Mouse (Mus musculus): Measurements from ENCODE around the gene Lpp. TPM values are rescaled to one million over a fixed set of nuclear protein-coding genes. Genes with fewer than 3 reads are reported as not detected.
A peak's percentile ranks its signal among the peaks of the same experiment; 100 is the strongest.

The Lpp gene
- polyA plus RNA-seq, 1 experiment from 2014 or later, result 10.3 TPM

GRCm38 (mm10) chr16:24365900-24366299, 27.4 kb upstream of the Lpp start:
- H3K36me3 ChIP-seq (ENCODE audit: control insufficient read depth, insufficient read depth), result no peaks in the 10 kb centered on the region
- WGBS (ENCODE audit: insufficient replicate concordance), result 58% methylated on average over 4 of the region's 4 CpGs
- no peak for ATAC-seq (ENCODE audit: low read depth)

GRCm38 (mm10) chr16:24367071-24367470, 26.2 kb upstream of the Lpp start:
- Histone ChIP-seq H3K27me3 (ENCODE audit: control insufficient read depth, insufficient read depth, low read depth, low read length) (no peaks in the 10 kb centered on the region), H3K4me1 (ENCODE audit: control insufficient read depth, low read depth, low read length) (no peaks in the 10 kb centered on the region), H3K4me2 (ENCODE audit: low read depth, low read length) (no peak overlapping the region), H3K27ac (ENCODE audit: low read length) (no peak overlapping the region), H3K9me3 (replicated peaks; ENCODE audit: control insufficient read depth, low read length) (no peaks in the 10 kb centered on the region), H3K9ac (ENCODE audit: low read depth, low read length) (no peak overlapping the region), H3K36me3 (ENCODE audit: control insufficient read depth, insufficient read depth) (no peaks in the 10 kb centered on the region), H3K4me3 (ENCODE audit: low read depth, low read length) (no peak overlapping the region)
- no peak for ATAC-seq (ENCODE audit: low read depth)
- WGBS (ENCODE audit: insufficient replicate concordance), result 46% methylated on average over 6 of the region's 6 CpGs

More at GRCm38 (mm10) chr16:24365900-24366299, 27.4 kb upstream of the Lpp start:
- H3K4me2 ChIP-seq (ENCODE audit: low read depth, low read length), result no peak overlapping the region
- H3K9me3 ChIP-seq (replicated peaks; ENCODE audit: control insufficient read depth, low read length), result no peaks in the 10 kb centered on the region
- no peak overlapping the region for H3K9ac ChIP-seq (ENCODE audit: low read depth, low read length)
- H3K4me1 ChIP-seq (ENCODE audit: control insufficient read depth, low read depth, low read length), result no peaks in the 10 kb centered on the region
- no peak overlapping the region for H3K4me3 ChIP-seq (ENCODE audit: low read depth, low read length)
- no peak overlapping the region for H3K27ac ChIP-seq (ENCODE audit: low read length)
- H3K27me3 ChIP-seq (ENCODE audit: control insufficient read depth, insufficient read depth, low read depth, low read length), result no peaks in the 10 kb centered on the region

GRCm38 (mm10) chr16:24367506-24367905, 25.8 kb upstream of the Lpp start:
- Histone ChIP-seq H3K36me3 (ENCODE audit: control insufficient read depth, insufficient read depth) (no peaks in the 10 kb centered on the region), H3K27ac (ENCODE audit: low read length) (no peak overlapping the region), H3K27me3 (ENCODE audit: control insufficient read depth, insufficient read depth, low read depth, low read length) (no peaks in the 10 kb centered on the region), H3K4me2 (ENCODE audit: low read depth, low read length) (no peak overlapping the region), H3K4me1 (ENCODE audit: control insufficient read depth, low read depth, low read length) (no peaks in the 10 kb centered on the region), H3K9me3 (replicated peaks; ENCODE audit: control insufficient read depth, low read length) (no peaks in the 10 kb centered on the region), H3K9ac (ENCODE audit: low read depth, low read length) (no peak overlapping the region), H3K4me3 (ENCODE audit: low read depth, low read length) (no peak overlapping the region)
- WGBS (ENCODE audit: insufficient replicate concordance), result 54% methylated on average over 7 of the region's 7 CpGs
- ATAC-seq (ENCODE audit: low read depth), result no peak

- Histone ChIP-seq H3K9ac (ENCODE audit: low read depth, low read length) (no peak overlapping the region), H3K4me3 (ENCODE audit: low read depth, low read length) (no peak overlapping the region), H3K4me1 (ENCODE audit: control insufficient read depth, low read depth, low read length) (no peaks in the 10 kb centered on the region), H3K9me3 (replicated peaks; ENCODE audit: control insufficient read depth, low read length) (no peaks in the 10 kb centered on the region), H3K36me3 (ENCODE audit: control insufficient read depth, insufficient read depth) (no peaks in the 10 kb centered on the region), H3K4me2 (ENCODE audit: low read depth, low read length) (no peak overlapping the region), H3K27me3 (ENCODE audit: control insufficient read depth, insufficient read depth, low read depth, low read length) (no peaks in the 10 kb centered on the region), H3K27ac (ENCODE audit: low read length) (no peak overlapping the region)
- no peak for ATAC-seq (ENCODE audit: low read depth)
Measured at GRCm38 (mm10) chr16:24376478-24376877, 16.8 kb upstream of the Lpp start.

- 63% methylated on average over 5 of the region's 5 CpGs for WGBS (ENCODE audit: insufficient replicate concordance)
- no peak for ATAC-seq (ENCODE audit: low read depth)
- no peak overlapping the region for H3K4me2 ChIP-seq (ENCODE audit: low read depth, low read length)
Measured at GRCm38 (mm10) chr16:24390596-24390995, 2.7 kb upstream of the Lpp start.

GRCm38 (mm10) chr16:24391111-24391510, 2.2 kb upstream of the Lpp start:
- 59% methylated on average over 3 of the region's 3 CpGs for WGBS (ENCODE audit: insufficient replicate concordance)
- no peak overlapping the region for H3K4me2 ChIP-seq (ENCODE audit: low read depth, low read length)
- H3K9me3 ChIP-seq (replicated peaks; ENCODE audit: control insufficient read depth, low read length), result no peaks in the 10 kb centered on the region
- H3K9ac ChIP-seq (ENCODE audit: low read depth, low read length), result no peak overlapping the region
- H3K27me3 ChIP-seq (ENCODE audit: control insufficient read depth, insufficient read depth, low read depth, low read length), result peaks cover 21% of the 10 kb centered on the region
- no peak overlapping the region for H3K27ac ChIP-seq (ENCODE audit: low read length)
- H3K36me3 ChIP-seq (ENCODE audit: control insufficient read depth, insufficient read depth), result no peaks in the 10 kb centered on the region
- no peaks in the 10 kb centered on the region for H3K4me1 ChIP-seq (ENCODE audit: control insufficient read depth, low read depth, low read length)
- no peak for ATAC-seq (ENCODE audit: low read depth)
- H3K4me3 ChIP-seq (ENCODE audit: low read depth, low read length), result no peak overlapping the region

More at GRCm38 (mm10) chr16:24390596-24390995, 2.7 kb upstream of the Lpp start:
- H3K27ac ChIP-seq (ENCODE audit: low read length), result no peak overlapping the region
- no peaks in the 10 kb centered on the region for H3K36me3 ChIP-seq (ENCODE audit: control insufficient read depth, insufficient read depth)
- H3K27me3 ChIP-seq (ENCODE audit: control insufficient read depth, insufficient read depth, low read depth, low read length), result peaks cover 21% of the 10 kb centered on the region
- H3K9me3 ChIP-seq (replicated peaks; ENCODE audit: control insufficient read depth, low read length), result no peaks in the 10 kb centered on the region
- no peak overlapping the region for H3K4me3 ChIP-seq (ENCODE audit: low read depth, low read length)
- no peaks in the 10 kb centered on the region for H3K4me1 ChIP-seq (ENCODE audit: control insufficient read depth, low read depth, low read length)
- no peak overlapping the region for H3K9ac ChIP-seq (ENCODE audit: low read depth, low read length)

- H3K27ac ChIP-seq (ENCODE audit: low read length), result no peak overlapping the region
Measured at GRCm38 (mm10) chr16:24391901-24392300, 1.4 kb upstream of the Lpp start.

GRCm38 (mm10) chr16:24393556-24394210, 376 bp downstream of the Lpp start:
- peaks cover 21% of the 10 kb centered on the region for H3K27me3 ChIP-seq (ENCODE audit: control insufficient read depth, insufficient read depth, low read depth, low read length)
- peak overlapping the region; percentile 61 for H3K4me2 ChIP-seq (ENCODE audit: low read depth, low read length)
- H3K4me3 ChIP-seq (ENCODE audit: low read depth, low read length), result peak overlapping the region; percentile 68
- peak overlapping the region; percentile 70 for H3K9ac ChIP-seq (ENCODE audit: low read depth, low read length)
- H3K27ac ChIP-seq (ENCODE audit: low read length), result peak overlapping the region; percentile 79
- H3K36me3 ChIP-seq (ENCODE audit: control insufficient read depth, insufficient read depth), result no peaks in the 10 kb centered on the region
- peak; percentile 66 for ATAC-seq (ENCODE audit: low read depth)
- H3K4me1 ChIP-seq (ENCODE audit: control insufficient read depth, low read depth, low read length), result peaks cover 3% of the 10 kb centered on the region; the same call in 1 of the 2 replicates
- H3K9me3 ChIP-seq (replicated peaks; ENCODE audit: control insufficient read depth, low read length), result no peaks in the 10 kb centered on the region
- WGBS (ENCODE audit: insufficient replicate concordance), result under 1% methylated on average over 30 of the region's 76 CpGs

More at GRCm38 (mm10) chr16:24391901-24392300, 1.4 kb upstream of the Lpp start:
- Histone ChIP-seq H3K4me1 (ENCODE audit: control insufficient read depth, low read depth, low read length) (no peaks in the 10 kb centered on the region; the same call in 1 of the 2 replicates), H3K36me3 (ENCODE audit: control insufficient read depth, insufficient read depth) (no peaks in the 10 kb centered on the region), H3K4me2 (ENCODE audit: low read depth, low read length) (0 out of 2 replicates have a peak overlapping the region, but pooled peaks have one; percentile 61), H3K4me3 (ENCODE audit: low read depth, low read length) (no peak overlapping the region), H3K9me3 (replicated peaks; ENCODE audit: control insufficient read depth, low read length) (no peaks in the 10 kb centered on the region), H3K9ac (ENCODE audit: low read depth, low read length) (no peak overlapping the region), H3K27me3 (ENCODE audit: control insufficient read depth, insufficient read depth, low read depth, low read length) (peaks cover 21% of the 10 kb centered on the region)
- WGBS (ENCODE audit: insufficient replicate concordance), result 65% methylated on average over 7 of the region's 7 CpGs
- no peak for ATAC-seq (ENCODE audit: low read depth)

GRCm38 (mm10) chr16:24394211-24394991, 1.1 kb downstream of the Lpp start:
- H3K27ac ChIP-seq (ENCODE audit: low read length), result peak overlapping the region; percentile 79
- no peak for ATAC-seq (ENCODE audit: low read depth)
- WGBS (ENCODE audit: insufficient replicate concordance), result 16% methylated on average over 18 of the region's 18 CpGs
- H3K4me3 ChIP-seq (ENCODE audit: low read depth, low read length), result peak overlapping the region; percentile 68
- H3K9me3 ChIP-seq (replicated peaks; ENCODE audit: control insufficient read depth, low read length), result no peaks in the 10 kb centered on the region
- H3K9ac ChIP-seq (ENCODE audit: low read depth, low read length), result peak overlapping the region; percentile 70
- H3K4me2 ChIP-seq (ENCODE audit: low read depth, low read length), result peak overlapping the region; percentile 61
- no peaks in the 10 kb centered on the region for H3K36me3 ChIP-seq (ENCODE audit: control insufficient read depth, insufficient read depth)
- H3K4me1 ChIP-seq (ENCODE audit: control insufficient read depth, low read depth, low read length), result peaks cover 3% of the 10 kb centered on the region; the same call in 1 of the 2 replicates
- peaks cover 21% of the 10 kb centered on the region for H3K27me3 ChIP-seq (ENCODE audit: control insufficient read depth, insufficient read depth, low read depth, low read length)
